Mouse (Mus musculus): ENCODE measurements around the gene Fbxw11. TPM values are rescaled to one million over a fixed set of nuclear protein-coding genes. Genes with fewer than 3 reads are reported as not detected.

Fbxw11 gene
- polyA plus RNA-seq, 1 experiment from 2014 or later: 49.1 TPM

DNA sequence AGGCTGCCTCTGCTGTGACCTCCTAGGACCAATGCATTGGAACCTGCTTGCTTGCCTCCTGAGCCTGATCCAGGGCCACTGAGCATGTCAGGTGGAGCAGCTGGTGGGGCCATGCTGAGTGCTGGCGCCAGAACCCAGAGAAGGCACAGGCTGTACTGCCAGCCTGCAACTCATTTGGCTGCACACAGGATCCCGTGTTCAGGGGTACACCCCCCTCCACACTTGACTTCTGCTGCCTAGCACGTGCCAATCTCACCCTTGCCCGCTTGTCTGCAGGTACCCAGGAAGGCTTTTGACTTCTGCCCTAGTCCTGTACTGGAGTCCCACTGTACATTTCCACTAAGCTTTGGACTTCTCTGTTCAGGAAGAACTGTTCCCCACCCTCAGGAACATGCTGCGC is 19.3 kb upstream of the Fbxw11 start:
- DNase-seq (ENCODE audit: low spot score): no peak

DNA sequence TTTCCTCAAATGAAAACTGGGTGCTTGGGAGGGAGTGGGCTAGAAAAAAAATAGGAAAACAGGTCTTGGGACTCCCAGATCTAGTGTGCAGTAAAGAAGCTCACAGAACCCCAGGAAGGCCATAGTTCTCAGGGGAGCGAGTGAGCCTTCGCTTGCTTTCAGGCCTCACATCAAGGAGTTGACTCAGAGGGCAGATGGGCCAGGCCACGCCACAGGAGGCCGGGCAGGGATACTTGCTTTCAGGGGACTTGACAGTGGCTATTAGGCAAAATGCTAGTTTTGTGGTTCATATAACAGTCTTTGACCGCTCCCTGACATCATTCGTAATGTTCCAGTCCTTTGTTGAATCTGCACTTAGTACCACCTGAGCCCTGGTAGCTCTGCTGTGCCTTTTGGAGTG is 18.6 kb upstream of the Fbxw11 start:
- DNase-seq (ENCODE audit: low spot score): no peak

DNA sequence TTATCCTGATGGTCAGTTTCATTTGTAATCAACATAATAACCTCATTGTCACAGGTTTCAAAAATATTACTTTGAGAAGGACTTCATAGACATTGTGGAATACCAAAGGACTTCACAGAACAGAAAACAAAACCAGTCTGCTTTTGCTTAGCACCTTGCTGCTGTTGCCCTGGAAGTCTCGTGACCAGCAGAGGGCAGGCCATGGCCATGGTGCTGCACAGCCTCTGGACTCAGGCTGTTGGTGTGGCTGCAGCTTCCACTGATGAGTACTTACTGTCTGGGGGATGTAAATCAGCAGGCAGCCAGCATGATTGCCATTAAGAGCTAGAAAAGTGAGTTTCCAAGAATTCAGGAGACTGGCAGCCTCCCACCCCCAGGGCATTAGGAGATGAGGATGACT is 16.8 kb upstream of the Fbxw11 start:
- peak; percentile 60 for DNase-seq (ENCODE audit: low spot score)

DNA sequence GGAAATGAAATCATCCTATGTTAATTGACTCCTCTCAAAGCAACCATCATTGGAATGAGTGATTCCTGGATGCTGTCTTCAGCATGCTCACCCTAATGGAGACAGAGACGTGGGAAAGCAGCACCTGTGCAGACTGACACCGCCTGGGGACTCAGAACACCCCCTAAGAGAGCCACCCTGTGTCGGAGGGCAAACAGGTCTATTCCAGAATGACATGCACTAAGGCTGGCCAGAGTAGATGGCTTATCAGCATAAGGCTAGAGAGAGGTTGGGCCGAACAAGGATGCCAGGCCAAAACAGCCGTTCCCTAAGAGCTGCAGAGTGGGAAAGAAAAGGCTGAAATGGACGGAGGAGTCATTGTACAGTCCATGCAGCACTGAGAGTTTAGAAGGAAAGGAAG is 16.4 kb upstream of the Fbxw11 start:
- no peak for DNase-seq (ENCODE audit: low spot score)

DNA sequence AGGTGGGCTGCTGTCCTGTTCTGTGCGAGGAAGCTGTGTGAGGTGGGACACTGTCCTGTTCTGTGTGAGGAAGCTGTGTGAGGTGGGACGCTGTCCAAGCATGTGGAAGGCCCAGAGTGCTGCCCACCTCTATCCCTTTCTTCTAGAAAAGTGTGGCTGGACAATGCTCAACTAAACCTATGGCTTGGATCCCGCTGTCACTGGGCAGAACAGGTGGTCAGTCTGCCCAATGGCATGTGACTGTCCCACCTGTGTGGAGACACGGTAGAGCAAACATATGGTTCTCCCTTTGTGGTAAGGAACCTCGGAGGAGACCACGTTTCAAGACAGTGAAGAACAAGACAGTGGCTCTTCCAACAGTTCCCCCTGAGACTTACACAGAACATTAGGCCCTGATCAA is 14.6 kb upstream of the Fbxw11 start:
- DNase-seq (ENCODE audit: low spot score): no peak

DNA sequence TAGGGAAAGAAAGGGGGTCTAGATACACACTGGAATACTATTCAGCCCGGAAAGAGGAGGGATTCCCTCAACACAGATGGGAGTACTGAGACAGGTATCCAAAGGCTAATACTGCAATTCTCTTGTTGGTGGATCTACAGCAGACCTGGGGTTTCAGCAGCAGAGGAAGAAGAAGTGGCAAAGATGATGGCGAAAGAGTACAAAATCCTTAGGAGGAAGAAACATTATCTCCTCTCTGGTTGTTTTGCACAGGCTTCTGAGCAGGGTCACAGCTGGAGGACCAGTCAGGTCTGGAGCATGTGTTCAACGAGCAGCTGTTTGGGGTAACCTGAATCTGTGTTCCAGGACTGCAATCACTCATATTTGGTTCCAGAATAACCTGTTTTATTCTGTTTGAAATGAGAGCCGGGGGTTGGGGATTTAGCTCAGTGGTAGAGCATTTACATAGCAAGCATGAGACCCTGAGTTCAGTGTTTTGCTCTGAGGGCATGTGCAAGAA is 12.8 kb upstream of the Fbxw11 start:
- DNase-seq (ENCODE audit: low spot score): no peak

DNA sequence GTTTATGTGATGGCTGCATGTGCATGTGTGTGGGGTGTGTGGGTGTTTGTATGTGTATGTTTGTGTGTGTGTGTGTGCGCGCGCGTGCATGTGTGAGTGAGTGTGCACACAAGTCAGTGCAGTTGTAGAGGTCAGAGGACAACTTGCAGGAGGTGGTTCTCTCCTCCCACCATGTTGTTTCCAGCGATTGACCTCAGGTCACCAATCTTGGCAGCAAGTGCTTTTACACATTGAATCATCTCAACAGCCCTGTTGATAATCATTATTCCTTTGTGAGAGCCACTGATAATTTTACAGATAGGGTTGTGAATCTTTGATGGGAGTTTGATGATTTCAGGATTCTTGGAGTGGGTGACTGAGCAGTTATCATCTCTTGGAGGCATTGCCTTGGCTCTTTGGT is 9.9 kb upstream of the Fbxw11 start:
- no peak for DNase-seq (ENCODE audit: low spot score)

DNA sequence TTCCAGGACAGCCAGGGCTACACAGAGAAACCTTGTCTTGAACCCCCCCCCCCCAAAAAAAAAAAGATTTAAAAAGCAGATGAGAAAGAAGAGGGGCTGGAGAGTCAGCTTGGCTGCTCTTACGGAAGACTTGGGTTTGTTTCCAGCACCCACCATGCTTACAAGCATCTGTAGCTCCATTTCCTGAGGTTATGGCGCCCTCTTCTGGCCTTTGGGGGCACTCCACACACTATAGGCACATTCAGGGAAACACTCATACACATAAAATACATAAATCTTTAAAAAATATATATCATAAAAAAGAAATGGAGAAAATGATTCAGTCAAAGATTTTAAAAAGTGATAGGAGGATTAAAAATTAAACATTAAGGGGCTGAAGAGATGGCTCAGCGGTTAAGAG is 9.0 kb upstream of the Fbxw11 start:
- DNase-seq (ENCODE audit: low spot score): peak; percentile 26

DNA sequence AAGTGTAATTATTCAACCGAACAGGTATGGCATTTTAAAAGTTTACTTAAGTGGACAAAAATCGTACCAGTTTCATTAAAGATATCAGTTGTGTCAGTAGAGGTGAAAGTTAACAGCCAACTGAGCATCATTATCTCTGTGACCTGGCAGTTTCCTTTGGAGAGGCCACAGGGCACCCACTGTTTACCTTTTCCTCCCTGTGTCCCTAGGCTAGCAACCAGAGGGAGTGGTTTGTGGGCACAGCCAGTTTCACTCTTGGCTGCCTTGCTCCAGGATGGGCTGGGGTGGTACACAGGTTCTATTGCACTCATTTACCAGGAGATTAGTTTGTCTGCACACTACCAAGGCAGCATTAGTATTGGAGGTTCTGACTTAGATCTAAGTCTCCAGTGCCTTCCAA is 8.4 kb upstream of the Fbxw11 start:
- DNase-seq (ENCODE audit: low spot score): no peak

DNA sequence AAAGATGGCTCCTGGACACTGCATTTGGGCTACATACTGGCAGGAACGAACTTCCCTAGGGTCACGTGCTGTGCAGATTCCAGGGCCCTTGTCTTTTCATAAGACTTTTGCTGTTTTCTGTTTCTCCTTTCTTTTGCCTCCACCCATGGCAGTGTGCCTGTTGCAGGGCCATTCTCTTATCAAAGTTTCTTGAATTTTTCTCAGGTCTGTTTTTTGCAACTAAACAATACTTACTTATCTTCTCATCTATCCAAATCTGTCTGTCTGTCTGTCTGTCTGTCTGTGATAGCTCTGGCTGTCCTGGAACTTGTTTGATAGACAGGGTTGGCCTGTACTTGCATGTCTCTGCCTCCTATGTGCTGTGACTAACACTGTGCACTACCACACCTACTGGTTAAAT is 7.7 kb upstream of the Fbxw11 start:
- no peak for DNase-seq (ENCODE audit: low spot score)

DNA sequence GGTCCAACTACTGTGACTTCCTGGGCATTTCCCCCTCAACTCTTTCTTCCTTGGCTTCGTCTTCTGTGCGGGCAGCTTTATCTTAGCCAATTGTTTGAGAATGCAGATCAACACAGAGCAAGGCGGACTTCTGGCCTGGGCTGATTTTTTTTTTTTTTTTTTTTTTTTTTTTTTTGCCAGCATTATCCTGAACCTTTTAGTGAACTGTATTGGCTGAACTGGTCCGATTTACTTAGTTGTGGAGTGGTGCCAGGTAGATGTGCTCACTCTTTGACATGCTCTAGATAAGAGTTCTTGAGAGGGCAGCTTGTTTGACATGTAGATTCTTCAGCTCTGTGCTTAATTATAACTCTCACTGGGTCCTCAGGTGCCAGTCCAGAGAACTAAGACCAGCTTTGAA is 6.2 kb upstream of the Fbxw11 start:
- no peak for DNase-seq (ENCODE audit: low spot score)

DNA sequence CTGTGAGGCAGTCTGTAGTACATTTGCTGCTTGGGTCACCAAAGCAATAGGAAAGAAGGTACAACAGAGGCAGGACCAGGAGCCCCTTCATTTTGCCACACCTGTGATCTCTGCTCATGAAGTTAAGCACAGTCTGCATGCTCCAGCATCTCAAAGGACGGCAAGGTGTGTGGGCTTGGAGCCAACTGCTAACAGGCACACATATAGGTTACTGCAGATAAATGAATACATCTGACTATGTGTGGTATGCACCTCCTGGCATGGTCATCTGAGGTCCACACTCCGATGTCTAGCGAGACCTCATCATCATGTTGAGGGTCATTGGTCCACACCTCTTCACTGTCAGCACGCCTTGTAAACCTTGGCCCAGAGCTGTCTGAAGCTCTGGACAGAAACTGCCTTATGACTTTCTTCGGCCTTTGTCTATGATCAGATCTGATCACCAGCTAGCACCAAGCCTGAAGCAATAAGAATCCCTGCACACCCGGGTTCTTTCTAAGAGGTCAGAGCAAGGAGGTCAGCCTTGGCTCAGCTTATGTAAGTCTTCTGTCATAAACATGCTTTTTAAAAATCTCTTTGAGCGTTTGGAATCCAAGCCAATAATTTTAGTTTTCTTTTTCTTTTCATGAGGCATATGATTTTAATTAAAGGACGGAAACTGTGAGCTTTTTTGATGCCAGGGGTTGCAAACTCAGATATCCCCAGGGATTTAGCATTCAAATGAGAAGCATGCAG is 3.8 kb upstream of the Fbxw11 start:
- DNase-seq (ENCODE audit: low spot score): no peak

DNA sequence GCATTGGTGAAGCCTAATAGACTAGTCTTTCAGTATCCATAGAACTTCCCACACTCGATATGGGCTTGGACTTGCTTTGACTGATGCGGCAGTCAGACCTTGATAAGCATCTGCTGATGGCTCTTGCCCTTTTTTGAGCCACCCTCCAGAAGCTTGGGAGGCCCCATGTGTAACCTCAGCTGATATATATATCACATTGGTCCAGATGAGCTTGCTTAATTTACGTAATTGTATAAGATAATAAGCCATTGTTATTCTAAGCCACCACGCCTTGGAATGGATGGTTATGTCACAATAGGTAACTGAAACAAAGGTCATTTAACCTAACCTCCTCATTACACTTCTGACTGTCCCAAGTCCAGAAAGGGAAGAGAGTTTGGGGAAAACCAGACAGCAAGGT is 1.9 kb upstream of the Fbxw11 start:
- no peak for DNase-seq (ENCODE audit: low spot score)

DNA sequence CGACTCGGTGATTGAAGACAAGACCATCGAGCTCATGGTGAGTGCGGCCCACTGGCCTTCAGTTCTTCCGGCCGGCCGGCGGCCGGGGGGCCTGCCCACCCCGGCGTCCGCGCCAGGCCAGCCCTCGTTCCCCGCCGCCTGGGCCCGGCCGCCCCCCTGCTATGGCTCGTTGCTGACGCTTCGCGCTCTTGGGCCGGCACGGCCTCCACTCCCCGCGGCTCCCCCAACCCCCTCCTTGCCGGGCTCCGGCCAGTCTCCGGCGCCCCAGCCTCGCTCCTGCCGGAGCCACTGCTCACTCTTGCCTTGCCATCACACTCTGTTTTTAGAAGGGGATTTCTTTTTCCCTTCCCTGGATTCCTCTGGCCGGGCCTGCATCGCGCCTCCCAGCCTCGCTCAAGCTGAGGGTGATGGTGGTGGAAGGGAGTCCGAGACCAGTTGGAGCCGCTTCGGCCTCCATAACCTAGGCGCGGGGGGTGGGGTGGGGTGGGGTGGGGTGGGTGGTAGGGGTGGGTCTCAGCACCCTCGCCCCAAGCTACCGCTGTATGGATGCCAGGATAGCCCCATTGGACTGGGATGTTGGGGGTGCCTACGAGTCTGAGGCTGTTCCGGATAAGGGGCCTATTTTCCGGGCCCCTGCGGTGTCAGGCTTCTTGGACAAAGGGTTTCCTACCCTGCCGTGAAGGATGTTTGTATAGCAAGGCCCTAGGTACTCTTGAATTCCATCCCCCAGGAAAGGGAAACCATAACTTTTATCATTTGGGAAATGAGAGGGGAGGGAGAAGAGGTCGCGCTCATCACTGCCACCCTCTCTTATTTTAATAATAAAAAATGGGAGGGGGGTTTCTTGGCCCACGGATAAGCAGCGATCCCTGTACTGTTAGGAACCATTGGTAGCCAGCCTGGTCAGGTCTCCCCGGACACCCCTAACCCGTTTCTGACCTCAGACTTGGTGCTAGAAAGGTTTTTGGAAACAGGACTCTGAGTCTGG is 669 bp downstream of the Fbxw11 start:
- peak; percentile 15 for DNase-seq (ENCODE audit: low spot score)

DNA sequence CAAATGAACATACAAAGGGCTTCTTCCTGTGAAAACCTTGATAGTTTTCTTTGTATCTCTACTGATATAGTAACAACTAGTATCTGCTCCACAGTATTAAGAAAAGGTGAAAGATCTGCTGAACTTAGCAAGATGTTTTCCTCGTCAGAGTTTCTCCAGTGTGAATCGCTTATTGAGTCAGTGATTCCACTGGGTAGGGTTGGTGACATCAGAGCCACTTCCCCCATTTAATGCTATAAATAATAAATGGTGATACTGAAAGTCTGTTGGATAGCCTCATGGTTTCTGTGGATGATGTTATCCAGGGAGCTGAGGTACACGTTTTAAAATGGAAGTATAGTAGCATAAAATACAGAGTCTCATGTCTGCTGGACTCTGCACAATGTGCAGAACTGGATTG is 1.5 kb downstream of the Fbxw11 start:
- no peak for DNase-seq (ENCODE audit: low spot score)

DNA sequence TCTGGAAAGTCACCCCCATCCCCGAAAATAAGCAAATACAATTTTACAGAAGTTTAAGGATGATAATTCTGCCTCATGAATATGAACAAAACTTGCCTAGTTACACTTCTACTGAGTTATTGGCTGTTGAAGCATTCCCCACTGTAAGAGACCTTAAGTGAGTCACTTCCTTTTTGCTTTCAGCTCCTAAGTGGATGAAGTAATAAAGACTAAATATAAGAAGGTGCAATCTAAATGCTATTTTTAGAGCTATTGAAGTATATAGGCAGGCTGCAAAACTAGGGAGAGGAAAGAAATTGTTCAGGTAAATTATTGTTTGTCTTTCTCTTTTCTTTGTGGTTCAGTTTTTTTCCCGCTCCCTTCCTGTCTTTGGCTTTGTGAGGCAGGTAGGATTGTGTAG is 4.7 kb downstream of the Fbxw11 start:
- no peak for DNase-seq (ENCODE audit: low spot score)

DNA sequence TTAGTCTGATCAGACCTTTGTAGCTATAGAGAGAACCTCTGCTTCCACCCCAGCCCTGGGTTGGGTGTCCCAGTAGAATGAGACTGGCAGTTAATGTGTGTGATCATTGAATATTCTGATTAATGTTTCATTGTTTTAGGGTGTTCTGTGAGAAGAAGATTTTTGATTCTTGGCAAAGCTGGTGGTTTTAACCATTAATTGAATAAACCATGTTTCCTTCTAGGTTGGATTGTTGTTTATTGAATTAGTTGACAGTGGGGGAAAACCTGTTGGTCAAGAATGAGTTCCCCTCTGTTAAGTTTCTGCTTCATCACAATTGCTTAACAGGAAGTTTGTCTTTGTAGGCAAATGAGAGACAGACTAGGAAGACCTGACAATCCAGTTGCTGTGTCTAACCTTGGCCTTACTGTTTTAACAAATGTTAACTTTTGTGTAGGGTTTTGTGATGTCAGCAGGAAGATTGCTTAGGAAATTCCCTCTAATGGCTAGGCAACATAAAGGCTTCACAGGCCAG is 7.8 kb downstream of the Fbxw11 start:
- no peak for DNase-seq (ENCODE audit: low spot score)

DNA sequence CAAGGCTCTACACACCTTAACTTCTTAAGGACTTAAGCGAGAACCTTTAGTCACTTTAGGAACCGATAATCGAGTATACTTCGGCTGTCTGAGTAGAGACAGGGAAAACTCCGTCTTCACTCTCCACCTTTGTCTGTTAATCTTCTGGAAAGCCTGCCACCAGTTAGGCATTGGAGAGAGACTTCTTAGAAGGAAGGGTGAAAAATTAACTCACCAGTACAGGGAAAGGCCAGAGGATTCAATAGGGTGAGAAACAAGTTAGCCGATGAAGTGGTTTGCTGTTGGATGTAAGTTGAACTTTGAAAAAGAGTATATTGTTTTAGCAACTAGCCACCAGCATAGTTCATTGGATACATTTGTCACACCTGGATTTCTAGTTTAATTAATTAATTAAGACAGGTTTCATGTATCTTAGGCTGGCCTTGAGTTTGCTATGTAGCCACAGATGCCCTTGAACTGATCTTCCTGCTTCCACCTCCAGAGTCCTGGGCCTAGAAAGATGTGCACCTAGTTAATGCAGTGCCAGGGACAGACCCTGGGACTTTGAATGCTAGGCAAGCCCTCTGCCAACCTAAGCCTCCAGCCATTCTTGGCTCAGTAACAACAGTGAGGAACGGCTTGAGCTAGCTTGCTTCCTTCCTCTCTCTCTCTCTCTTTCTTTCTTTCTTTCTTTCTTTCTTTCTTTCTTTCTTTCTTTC is 8.5 kb downstream of the Fbxw11 start:
- no peak for DNase-seq (ENCODE audit: low spot score)

DNA sequence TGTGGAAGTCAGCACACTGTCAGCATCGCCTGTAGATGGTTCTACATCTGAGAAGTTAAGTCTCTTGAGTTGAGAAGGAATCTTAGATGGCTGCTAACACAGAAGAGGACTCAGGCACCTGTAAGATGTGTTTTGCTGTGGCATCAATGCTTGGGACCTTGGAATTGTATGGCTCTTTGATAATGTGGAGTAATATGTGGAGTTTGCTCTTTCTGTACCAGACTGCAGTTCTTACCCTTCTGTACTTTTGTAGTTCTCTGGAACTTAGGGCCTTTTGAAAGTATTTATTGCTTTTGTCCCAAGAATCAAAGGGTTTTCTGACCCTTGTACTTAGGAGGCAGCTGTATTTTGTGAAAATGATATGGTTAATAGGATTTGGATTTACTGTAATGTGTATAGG is 9.2 kb downstream of the Fbxw11 start:
- no peak for DNase-seq (ENCODE audit: low spot score)

DNA sequence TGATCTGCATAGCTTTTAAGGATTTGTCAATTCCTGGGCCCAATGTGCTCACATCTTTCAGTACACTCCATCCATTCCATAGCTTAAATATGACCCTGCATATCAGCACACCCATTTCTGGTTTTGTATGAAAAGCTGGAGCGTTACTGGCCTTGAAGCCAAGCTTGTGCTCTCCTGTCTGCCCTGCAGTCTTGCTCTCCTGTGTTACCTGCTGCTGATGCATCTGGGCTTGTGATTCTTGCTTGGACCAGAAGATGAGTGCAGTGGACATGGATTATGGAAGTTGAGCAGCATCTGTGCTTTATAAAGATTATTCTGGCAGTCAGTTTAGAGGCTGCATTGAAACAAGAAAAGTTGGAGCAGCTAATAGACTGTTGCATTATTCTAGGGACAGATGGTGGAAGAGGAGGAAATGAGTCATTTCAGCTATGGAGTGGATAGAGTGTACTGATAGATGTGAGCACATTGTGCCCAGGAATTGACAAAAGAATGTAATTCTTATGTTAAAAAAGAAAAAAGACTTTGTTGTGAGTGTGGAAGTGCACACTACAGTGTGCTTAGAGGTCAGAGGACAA is 19.6 kb downstream of the Fbxw11 start:
- DNase-seq (ENCODE audit: low spot score): no peak

DNA sequence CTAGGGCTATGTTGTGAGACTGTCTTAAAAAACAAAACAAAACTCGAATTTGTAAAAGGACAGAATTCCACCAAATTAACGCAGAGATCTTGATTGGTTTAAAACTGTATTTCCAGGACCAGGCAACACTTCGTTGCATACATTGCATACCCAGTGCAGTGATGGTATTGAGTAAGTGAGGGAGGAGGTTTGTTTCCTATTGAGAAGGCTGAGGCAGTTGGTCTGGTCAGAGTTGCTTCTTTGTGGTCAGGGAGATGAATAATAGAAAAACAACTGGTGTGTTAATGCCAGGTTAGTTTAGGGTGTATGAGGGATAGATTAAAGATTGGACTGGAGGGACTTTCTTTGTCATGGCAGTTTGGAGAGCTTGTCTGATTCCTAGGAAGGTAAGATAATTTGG is 23.1 kb downstream of the Fbxw11 start:
- DNase-seq (ENCODE audit: low spot score): no peak
